Mouse (Mus musculus) erythroblast, embryonic 14.5 days (primary cell): ENCODE measurements around the gene Tmed9.

Source experiments
- GATA1 ChIP-seq: IDR thresholded peaks from 2 replicates; pipeline ENCODE4 v1.6.1; 2012; ENCODE audit warnings: low read length, inconsistent platforms, mixed read lengths
- TAL1 ChIP-seq: IDR thresholded peaks from 3 replicates; pipeline ENCODE4 v1.6.1; 2012; ENCODE audit warnings: low read length, inconsistent platforms, mixed read lengths

DNA sequence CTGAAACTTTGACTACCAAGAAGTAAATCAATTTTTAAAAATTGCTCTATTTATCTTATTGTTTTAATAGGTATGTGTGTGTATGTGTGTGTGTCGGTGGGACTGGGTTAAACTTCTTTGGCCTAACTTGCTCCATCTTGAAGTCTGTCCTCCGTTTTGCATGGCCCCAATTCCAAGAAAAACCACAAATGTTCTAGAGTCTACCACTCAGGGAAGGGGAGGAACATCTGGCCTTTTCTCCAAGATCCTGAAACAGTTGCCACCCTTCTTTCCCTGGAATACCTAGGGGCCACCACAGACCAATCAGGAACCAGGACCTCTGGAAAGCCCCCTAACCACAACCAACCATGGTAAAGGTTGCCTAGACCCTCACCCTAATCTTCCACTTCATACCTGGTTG, 1.6 kb upstream of the Tmed9 start:
- TF ChIP-seq GATA1 (no peak), TAL1 (no peak)
